Mouse (Mus musculus) lung, postnatal 10 days (tissue): ENCODE measurements around the gene Rab11fip4.

ENCODE experiments used
- DNase-seq: peaks from one replicate; pipeline ENCODE4 v3.0.0; 2021

Gene Rab11fip4

DNA sequence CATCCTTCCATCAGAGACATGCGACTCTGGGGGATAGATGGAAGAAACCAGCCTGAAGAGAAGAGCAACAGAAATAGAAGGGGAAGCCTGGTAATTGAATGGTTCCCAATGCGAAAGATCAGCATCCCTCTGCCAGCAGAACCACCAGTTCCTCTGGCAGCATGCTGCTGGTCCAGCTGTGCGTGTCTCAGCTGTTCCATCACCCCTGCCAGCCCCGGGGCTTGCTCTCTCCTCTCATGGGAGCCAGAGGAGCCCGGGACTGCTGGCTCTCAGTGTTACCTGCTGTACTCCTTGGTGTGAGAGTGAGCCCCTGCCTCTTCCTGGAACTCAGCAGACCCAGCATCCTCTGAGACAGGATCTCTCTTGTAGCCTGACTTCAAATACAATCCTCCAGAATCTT, 24.9 kb downstream of the Rab11fip4 start:
- no peak for DNase-seq

DNA sequence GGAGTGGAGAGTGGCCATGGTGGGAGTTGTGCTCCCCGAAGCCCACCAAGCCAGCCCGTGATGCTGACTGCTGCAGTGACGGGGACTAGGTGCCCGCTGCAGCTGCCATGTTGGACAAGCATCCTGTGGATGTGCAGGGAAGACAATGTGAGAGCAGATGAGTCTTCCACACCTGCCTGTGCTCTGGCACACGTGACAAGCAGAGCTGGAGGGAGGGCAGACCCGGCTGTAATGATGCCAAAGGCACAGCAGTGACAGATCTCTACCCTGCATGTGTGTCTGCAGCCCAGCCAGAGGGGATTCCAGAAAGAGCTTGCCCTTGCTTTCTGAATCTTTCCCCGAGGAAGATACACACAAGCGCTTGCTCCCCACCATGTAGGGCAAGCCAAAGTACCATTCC, 27.0 kb downstream of the Rab11fip4 start:
- DNase-seq: no peak

DNA sequence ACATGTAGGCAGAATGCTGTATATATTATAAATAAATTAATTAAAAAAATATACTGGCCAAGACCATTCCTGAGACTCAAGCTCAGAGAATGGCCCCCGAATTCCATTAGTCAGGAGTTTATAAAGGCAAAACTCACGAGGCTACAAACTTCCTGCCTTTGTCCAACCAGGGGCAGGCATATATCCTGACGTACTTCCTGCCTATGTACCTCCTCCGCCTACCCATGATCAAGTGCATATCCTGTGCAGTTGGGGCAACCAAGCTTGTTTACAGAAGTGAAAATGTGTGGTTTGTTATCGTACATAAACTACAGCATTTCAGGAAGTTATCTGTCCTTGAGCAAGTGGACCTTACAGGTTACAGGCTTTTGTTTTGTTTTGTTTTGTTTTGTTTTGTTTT, 32.0 kb downstream of the Rab11fip4 start:
- DNase-seq: peak; percentile 31

DNA sequence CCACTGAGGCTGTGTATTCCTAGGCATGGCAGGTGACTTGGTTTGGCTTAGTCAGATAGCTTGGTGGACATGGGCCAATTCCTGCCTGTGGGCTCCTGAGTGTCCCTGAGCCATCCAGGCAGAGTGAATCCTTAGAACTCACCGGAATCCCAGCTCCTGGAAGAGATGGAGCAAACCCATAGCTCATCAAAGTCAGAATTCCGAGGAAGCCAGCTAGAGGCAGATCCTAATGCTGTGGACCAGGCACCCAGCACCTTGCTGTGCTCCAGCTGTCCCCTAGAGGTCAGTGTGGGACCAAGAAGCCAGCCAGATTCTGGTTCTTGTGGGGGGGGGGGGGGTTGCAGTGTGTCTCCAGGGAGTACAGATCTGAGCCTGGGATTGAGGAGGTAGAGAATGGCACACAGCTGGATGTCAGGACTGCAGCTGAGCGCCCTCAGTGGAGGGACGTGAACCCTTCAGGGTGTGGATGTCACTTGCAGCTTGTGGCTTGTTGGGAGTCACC, 33.8 kb downstream of the Rab11fip4 start:
- peak; percentile 82 for DNase-seq

DNA sequence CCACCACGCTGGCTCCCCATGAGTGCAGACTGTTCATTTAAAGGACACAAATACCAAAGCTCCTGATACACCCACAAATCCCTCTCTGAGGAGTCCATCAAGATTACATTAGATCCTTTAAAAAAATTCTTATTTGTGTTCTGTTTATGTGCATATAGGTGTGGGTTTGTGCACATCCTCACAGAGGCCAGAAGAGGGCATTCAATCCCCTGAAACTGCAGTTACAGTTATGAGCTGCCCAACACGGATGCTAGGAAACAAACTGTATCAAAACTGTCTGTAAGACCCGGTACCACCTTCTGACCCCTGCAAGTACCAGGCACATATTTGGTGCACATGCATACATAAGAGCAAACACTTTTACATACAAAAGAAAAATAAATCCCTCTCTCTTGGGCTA, 37.7 kb downstream of the Rab11fip4 start:
- DNase-seq: no peak

DNA sequence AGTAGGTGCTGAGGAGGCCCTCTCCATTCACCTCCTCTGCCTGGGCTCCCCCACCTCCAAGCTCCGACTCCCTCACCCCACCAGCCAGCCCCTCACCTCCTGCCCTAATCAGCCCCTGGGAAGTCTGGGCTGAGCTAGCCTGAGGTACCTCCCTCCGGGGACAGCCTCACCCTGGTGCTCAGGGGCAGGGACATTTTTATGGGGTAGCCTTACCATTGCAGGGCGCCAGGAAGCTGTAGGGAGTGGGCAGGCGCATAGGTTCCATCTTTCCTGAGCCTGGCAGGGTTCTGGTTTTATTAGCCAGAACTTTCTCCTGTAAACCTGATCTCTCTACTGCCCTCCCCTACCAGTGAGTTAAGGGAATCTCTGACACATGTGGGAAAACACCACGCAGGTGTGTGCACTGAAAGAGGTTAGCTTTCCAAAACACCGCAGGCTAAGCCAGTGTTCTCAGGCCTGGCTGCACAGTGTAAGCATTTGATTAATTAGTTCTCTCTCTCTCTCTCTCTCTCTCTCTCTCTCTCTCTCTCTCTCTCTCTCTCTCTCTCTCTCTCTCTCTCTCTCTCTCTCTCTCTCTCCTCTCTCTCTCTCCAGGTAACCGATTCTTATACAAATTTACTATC, 38.9 kb downstream of the Rab11fip4 start:
- DNase-seq: no peak

DNA sequence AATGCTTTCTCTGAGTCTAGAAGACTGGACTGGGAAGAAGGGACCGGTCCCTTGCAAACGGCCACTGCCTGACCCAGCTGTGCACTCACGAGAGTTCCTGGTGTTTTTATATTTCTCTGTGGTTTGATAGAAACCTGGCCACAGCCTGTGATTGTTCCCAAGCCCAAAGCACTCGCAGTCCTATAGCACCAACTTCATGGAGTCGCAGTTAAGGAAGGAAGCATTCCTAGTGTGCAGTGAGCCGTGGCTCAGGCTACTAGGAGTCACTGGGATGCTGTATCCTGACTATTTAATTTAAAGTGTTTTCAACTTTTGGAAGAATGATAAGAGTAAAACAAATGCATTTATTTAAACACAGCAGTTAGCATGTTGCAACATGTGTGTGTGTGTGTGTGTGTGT, 39.5 kb downstream of the Rab11fip4 start:
- no peak for DNase-seq

DNA sequence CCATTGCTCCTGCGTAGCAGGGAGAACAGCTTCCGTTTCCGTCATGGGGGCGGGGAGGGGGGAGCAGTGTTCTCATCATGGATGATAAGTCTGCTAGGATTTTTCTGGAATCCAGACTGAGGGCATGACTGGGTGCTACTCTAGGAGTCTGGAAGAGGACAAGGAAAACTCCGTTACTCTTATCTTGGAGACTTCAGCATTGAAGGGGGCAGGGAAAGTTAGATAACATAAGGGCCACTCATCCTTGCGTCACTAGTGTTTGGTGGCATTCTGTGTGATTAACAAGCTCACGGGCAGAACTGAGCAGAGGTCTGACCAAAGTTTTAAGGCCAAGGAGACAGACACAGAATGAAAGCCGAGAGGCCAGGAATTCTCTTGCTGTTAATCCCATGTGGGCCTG, 42.4 kb downstream of the Rab11fip4 start:
- no peak for DNase-seq

DNA sequence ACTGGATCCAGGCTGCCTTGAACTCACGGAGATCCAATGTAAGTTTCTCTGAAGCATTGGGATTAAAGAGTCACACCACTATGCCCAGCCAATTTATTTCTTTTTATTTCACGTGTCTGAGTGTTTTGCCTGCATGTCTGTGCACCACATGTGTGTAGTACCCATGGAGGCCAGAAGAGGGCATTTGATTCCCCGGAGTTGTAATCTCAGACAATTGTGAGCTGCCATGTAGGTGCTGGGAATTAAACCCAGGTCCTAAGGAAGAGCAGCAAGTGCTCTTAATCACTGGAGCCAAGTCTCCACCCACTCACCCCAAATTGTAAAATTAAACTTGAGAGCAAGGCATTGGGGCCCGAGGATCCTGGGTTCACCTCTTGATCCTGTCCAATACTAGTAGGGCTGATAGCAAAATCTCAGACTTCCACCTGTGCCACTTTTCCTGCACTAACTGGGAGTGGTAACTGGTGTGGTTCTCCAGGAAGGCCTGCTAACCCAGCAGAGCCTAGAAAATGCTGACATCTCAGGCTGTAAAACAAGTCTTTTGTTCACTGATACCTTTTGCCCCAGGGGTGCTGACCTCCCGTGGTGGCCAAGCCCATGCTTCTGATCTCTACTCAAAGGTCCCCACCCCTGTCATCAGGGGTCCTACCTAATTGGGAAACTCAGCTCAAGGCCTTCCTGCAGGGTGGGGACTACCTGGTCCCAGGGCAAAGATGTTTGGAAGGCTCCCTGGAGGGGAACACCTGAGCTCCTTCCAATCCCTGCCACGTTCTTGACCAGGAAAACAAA, 44.8 kb downstream of the Rab11fip4 start:
- no peak for DNase-seq

DNA sequence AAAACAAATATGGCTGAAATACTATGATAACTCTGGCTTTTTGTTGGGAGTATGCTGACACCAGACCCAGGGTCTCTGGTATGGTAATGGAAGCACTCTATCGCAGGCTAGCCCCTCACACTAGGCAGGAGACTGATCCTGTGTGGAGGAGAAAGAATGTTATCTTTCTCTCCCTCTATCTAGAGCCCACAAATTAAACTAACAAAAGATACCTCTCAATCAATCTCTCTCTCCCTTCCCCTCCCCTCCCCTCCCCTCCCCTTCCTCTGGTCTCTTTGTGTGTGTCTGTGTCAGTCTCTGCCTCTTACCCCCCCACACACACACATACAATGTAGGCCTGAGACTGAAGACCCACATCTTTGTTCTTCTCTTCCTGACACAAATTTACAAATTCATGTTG, 45.5 kb downstream of the Rab11fip4 start:
- no peak for DNase-seq

DNA sequence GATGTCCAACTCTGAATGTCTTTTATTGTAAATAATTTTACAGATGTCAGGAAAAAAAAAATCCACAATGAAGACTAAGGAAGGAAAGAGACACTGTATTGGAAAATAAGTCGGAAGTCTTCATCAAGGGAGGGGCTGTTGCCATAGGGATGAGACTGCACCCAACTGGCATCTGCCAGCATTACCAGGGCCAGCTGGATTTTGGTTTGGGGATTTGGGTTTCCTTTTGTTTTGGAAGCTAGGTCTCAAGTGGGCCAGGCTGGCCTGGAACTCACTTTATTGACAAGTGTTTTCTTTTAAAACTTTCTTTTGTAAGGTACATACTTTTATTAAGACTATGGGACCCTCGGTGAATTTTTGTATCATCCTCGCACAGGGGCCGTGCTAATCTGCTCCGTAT, 47.7 kb downstream of the Rab11fip4 start:
- DNase-seq: no peak

DNA sequence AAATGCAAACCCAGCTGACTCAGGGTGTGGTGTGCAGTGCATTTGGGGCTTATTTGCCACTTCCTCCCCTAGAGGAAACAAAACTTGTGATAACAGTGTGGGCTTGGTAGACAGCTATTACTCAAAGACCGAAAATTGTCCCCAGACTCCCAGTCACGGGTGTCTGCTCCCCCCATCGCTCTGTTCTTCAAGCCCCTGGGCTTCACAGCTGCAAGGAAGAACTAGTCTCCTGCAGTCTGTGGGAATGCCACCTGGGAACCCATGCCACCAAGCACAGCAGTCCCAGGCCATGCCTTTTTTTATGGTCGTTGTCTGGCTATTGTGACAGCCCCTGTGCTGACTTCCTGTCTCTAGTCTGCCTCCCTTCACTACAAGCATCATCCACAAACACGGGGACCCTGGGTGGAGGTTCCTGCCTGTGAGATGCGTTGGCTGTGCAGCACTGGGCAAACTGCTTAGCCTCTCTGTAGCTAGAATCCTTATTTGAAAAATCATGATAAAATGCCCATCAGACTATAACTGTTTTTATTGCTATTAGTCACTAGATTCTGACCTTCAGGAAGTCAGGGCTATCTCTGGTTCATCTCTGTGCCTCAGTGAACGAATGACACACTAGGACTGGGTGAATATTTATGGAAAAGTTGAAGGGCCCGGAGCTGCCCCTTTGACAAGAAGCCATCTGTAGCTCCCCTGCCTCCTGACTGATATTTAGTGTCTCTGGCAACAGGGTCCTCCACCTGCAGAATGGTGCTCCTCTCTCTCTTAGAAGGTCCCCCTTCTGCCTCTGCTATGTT, 50.1 kb downstream of the Rab11fip4 start:
- DNase-seq: no peak

DNA sequence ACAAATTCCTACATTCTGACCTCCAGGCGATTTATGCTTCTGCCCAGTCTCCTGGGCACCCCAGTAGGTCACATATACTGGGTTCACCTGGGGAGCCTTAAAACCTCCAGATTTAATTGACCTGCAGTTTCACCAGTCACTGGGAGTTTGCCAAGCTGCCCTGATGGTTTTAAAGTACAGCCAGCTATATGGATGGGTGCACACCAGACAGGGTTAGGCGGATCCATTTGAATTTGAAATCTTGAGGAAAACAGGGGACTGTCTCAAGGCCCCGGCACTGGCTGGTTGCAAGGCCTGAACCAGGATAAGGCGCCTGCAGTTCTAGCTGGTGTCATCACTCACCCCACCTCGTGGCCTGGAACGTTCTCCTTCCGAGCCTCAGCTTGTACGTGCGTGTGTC, 52.7 kb downstream of the Rab11fip4 start:
- DNase-seq: no peak

DNA sequence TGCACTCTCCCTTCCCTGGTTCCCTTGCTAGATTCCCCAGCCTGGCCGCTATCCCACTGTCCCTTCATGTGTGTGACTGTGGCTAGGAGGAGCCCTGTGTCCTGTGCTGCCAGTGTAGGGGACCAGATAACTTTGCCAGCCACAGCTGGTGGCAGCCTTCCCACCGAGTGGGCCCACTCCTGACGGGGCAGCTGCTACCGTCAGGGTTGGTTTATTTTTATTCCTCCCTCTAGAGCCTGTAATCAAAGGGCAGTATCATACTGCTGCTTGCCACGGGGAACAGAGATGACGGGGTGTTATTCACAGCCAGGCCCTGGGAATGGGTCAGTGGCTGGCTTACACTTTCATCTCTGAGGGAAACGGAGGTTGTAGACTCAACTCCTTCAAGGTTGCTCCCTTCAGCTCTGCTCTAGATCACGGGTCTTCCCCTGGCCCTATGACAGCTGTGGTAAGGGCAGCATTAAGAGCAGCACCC, 53.7 kb downstream of the Rab11fip4 start:
- DNase-seq: peak; percentile 18

DNA sequence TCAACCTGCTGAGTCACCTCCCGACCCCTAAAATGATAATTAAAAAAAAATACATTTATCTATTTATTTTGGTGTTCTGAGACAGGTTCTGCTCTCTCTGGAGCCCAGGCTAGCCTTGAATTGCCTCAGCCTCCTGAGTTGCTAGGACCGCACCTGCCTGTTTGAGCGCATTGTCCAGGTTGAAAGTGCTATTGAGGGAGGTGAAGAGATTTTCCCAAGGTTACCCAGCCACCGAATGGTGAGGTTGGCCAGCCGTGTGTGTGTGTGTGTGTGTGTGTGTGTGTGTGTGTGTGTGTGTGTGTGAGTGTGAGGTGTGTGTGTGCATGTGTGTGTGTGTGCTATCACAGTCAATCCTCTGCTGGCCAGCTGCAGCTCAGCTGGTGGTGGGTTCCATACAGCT, 55.0 kb downstream of the Rab11fip4 start:
- DNase-seq: no peak

DNA sequence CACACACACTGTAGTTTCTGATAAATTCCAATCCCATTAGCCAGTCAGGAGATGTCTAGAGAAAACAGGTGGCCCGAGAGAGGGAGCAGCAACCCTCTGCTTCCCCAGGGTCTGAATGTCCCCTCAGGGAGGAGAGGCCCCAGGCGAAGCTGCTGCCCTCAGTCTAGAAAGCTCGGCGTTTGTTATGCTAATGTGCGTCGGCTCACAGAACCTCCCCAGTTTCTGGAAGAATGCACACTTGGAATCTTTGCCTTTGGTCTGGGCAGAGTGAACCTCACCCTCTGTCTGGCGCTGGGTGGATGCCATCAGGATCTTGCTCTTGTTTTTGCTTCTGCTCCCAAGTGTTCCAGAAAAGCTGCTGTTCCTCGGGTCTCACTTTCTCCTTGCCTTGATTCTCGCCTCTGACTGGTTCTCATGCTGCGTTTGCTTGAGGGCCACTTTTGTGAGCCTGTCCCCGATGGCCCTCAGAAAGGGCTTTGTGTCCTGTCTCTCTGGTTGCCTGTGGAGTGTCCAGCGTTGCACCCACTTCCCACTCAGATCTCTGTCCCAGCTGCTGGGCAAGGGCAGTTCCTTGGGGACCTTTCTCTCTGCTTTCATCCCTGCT, 55.6 kb downstream of the Rab11fip4 start:
- DNase-seq: no peak

DNA sequence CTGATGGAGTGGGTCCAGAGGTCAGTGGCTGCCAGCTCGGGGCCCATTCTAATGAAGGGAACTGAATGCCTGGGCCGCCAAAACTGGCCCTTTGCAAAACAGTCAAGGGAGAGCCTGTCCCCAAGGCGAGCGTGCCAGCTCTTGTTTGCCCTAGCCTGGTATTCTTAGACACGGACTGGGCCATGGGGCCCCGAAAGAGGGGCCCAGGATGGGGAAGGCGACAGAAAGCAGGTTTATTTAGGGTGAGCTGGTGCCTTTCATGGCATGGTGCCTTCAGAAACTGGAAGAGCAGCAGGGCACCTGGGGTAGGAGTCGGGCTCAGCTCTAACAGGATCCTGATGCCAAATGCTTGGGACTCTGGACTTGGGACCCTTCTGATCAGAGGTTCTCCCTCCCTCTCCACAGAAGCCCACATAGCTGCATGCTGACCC, 56.1 kb downstream of the Rab11fip4 start:
- no peak for DNase-seq

DNA sequence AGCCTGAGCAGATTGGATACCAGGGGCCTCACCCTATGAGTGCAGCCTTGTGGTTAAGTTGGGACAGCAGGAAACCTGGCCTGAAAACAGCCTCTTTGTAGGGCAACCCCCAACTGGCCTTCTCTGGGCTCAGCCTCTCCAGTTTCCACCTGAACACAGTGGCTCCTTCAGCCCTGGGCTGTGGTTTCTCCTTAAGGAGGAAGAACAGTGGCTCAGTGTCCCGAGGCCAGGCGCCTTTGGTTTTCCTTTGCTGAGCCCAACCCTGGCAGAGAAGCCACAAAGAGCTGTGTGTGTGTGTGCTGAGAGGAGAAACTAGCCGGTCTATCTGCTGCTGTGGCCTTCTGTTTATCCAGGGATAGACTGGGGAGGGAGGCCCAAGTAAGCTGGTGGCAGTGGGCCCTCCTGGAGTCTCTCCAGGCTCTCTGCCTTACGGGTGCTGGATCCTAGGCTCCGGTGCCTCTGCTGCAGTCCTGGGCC, 59.4 kb downstream of the Rab11fip4 start:
- DNase-seq: no peak

DNA sequence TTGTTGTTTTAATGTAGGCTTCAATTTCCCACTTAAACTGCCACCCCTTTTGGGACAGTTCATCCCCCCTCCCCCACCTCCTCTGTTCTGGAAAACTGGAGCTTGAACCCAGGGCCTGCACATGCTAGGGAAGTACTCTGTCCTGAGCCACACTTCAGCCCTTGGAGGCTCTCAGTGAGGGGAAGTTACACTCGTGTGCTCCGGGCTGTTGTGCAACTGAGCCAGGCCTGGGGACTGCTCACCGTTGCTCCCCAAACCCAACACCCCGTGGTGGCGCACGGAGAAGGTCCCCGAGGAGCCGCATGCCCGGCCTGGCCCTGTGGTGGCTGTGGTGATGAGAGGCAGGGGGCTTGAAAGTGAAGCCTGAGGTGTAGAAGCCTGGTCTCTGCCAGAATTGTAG, 61.2 kb downstream of the Rab11fip4 start:
- DNase-seq: no peak

DNA sequence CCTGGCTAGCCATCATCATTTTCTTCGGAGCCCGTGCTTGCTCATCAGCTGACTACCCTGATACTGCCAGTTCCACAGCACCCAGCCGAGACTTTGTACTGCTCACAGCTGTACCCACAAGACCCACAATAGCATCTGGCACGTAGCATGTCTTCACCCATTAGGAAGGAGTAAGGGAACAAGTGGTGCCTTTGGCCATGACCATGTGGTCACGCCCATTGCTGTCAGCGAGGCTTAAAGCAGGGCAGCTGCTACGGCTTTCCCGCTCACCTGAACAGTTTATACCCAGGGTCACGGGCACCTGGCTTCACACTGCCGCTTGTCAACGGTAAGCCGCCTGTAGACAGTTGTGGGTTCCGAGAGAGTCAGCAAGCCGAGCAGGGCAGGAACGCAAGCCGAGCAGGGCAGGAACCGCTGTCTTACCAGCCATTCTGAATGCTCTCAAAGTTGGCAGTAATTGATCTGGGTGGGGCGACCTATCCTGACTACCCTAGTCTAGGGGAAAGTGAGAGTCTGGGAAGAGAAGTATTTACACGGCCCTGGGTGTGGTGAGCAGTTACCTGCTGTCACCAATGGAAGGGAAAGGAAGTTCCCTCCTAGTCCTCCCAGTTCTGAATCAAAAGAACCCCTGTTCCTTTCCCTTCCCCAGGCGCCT, 62.0 kb downstream of the Rab11fip4 start:
- DNase-seq: no peak

DNA sequence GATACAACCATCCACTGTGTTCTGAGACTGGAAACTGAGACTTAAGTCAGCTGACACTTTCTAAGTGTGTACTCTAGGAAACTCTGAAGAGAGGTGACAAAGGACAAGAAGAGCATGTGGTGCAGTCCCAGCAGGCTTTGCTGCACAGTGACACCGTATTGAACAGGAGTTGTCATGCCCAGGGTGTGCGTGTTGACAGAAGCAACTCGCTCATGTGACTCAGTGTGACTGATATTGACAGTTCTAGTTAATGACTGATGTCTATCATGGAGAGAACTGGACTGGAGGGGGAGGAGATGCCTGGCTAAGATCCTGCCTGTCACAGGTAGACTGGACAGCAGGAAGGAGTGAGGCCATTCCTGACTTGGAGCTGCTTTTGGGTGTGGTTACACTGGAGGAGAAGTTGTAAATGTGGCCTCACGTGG, 63.4 kb downstream of the Rab11fip4 start:
- DNase-seq: no peak

DNA sequence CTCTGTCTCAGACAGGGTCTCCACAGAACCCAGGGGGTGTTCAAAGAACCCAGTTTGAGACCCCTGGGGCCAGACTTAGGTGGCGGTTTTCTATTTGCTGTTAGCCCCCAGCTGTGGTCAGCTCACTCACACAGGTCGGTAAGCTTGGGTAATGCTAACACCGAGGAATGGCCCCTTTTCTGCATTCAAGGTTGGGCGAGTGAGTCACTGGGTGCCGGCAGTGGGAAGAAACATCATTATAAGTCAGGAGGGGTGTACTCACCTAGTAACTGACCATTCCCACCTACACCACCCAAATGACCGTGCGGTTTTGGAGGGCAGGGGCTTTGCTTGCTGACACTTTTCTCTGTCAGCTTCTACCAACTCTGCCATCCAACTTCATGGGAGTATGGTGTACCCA, 64.6 kb downstream of the Rab11fip4 start:
- no peak for DNase-seq
